Mouse (Mus musculus): ENCODE measurements at regions not wholly inside any gene's neighbourhood (a gene's known extent, or its start where the extent isn't known, plus 50 kb on each side); places are given as distances from the start of the nearest gene placed in this dataset.
"Not testable (repeated sequence)": the region's sequence is repeated elsewhere in the genome, so short reads cannot be mapped to it uniquely, and the experiment has no call there.

DNA sequence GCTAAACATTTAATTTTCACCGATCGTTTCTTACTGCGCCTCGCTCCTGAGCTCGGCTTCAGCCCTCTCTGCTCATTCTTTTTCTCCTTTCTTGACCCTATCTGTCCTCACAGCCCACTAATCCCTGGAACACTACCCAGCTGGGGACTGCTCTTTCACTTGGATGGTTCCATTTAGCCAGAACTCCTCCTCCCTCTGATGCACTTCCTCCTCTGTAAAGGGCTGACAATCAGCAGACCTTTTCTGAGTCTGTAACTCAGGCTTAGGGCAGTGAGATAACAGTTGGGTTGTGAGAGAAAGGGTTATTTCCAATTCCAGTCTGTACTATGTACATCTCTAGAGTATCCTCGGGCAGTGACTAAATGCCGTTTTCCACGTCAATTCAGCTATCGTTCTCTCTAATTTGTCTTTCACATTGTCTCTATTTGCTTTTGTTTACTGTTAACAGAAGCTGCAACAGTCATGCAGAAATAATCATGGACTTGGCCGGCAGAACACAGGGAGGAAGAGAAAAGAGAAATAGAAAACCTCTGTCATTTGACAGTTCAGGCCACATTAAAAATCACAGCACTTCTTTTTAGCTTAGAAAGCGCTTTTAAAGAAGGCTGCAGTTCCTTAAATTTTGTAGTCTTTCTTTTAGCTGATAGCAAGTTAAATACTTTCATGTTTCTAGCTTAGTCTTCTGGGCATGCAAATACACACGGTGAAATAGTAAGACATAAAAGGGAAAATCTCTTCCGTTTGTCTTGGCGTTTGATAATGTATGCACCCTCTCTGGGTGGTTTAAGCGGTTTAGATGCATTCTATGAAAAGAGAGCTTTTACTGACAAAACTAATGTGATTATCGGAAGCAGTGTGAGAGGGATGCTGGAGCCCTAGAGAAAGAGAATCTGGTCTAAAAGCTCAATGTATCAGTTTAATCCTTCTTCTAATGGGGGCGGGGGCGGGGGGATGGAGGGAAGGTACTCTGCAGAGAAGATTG lies 94.7 kb upstream of the Fam181b start:
- Histone ChIP-seq H3K27me3 (ENCODE audit: control insufficient read depth, insufficient read depth, low read length) (peaks cover 3% of the 10 kb centered on the region), H3K4me2 (ENCODE audit: low read length) (peak overlapping the region; percentile 45), H3K36me3 (ENCODE audit: control insufficient read depth, insufficient read depth, low read length) (no peaks in the 10 kb centered on the region), H3K9ac (replicated peaks; ENCODE audit: low read length) (peak overlapping the region; percentile 34; the same call in 1 of the 2 replicates), H3K4me3 (replicated peaks; ENCODE audit: low read depth, low read length) (peak overlapping the region; percentile 14), H3K9me3 (ENCODE audit: control insufficient read depth, low read length) (no peaks in the 10 kb centered on the region), H3K27ac (replicated peaks; ENCODE audit: low read depth, low read length) (peak overlapping the region; percentile 26), H3K4me1 (ENCODE audit: control insufficient read depth, insufficient read depth, low read length) (0 out of 2 replicates have a peak, but pooled peaks cover 7% of the 10 kb centered on the region)
- peak; percentile 70 for DNase-seq
- ATAC-seq (ENCODE audit: low FRiP score, low TSS enrichment): peak; percentile 86
- WGBS: 3% methylated on average over 18 of the region's 18 CpGs

DNA sequence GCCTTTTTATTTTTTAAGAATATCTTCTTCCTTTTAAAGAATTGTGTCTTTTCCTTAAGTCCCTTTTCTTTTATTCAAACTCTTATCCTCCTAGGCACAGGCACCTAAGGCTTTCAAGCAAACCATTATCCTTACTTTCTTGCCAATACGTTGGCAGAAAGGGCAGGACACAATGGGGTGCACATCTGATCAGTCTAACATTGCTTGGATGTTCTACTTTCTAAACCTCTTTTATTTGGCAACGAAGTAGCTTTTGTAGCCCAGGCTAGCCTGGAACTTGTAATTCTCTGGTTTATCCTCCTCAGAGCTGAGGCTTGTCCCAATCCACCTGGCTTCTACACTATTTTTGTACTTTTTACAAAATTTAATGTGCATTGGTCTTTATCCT lies 94.0 kb upstream of the Fam181b start:
- 14% methylated on average over 2 of the region's 2 CpGs for WGBS
- no peak overlapping the region for H3K9ac ChIP-seq (replicated peaks; ENCODE audit: low read length)
- no peak overlapping the region for H3K4me3 ChIP-seq (replicated peaks; ENCODE audit: low read depth, low read length)
- H3K4me2 ChIP-seq (ENCODE audit: low read length): peak overlapping the region; percentile 45
- H3K9me3 ChIP-seq (ENCODE audit: control insufficient read depth, low read length): no peaks in the 10 kb centered on the region
- no peaks in the 10 kb centered on the region for H3K36me3 ChIP-seq (ENCODE audit: control insufficient read depth, insufficient read depth, low read length)
- DNase-seq (peak; percentile 28), ATAC-seq (ENCODE audit: low FRiP score, low TSS enrichment) (no peak)
- peaks cover 3% of the 10 kb centered on the region for H3K27me3 ChIP-seq (ENCODE audit: control insufficient read depth, insufficient read depth, low read length)
- H3K27ac ChIP-seq (replicated peaks; ENCODE audit: low read depth, low read length): 0 out of 2 replicates have a peak overlapping the region, but pooled peaks have one; percentile 26
- H3K4me1 ChIP-seq (ENCODE audit: control insufficient read depth, insufficient read depth, low read length): 0 out of 2 replicates have a peak, but pooled peaks cover 7% of the 10 kb centered on the region

DNA sequence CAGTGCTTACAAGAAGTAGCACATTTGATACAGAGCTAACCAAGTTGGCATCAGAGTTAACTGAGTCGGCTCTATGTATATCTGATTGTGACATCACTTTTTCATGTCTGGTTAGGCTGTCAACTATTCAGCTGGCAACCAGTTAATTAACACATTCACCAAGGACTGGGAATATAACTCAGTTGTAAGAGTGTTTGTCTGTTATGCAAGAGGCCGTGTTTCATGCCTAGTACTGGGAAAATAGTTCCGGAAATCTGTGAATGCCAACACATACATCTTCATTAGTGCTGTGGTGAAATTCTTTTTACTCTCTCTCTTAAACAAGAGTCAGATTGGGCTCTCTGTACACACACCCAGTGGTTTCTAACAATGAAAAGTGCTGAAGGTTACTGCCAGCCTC lies 80.8 kb upstream of the Fam181b start:
- Histone ChIP-seq H3K36me3 (ENCODE audit: control insufficient read depth, insufficient read depth, low read length) (no peaks in the 10 kb centered on the region), H3K9me3 (ENCODE audit: control insufficient read depth, low read length) (no peaks in the 10 kb centered on the region), H3K4me2 (ENCODE audit: low read length) (no peak overlapping the region), H3K27ac (replicated peaks; ENCODE audit: low read depth, low read length) (no peak overlapping the region), H3K27me3 (ENCODE audit: control insufficient read depth, insufficient read depth, low read length) (no peaks in the 10 kb centered on the region), H3K4me3 (replicated peaks; ENCODE audit: low read depth, low read length) (no peak overlapping the region), H3K4me1 (ENCODE audit: control insufficient read depth, insufficient read depth, low read length) (no peaks in the 10 kb centered on the region), H3K9ac (replicated peaks; ENCODE audit: low read length) (no peak overlapping the region)
- DNase-seq (no peak), ATAC-seq (ENCODE audit: low FRiP score, low TSS enrichment) (no peak)
- 77% methylated on average over 3 of the region's 3 CpGs for WGBS

DNA sequence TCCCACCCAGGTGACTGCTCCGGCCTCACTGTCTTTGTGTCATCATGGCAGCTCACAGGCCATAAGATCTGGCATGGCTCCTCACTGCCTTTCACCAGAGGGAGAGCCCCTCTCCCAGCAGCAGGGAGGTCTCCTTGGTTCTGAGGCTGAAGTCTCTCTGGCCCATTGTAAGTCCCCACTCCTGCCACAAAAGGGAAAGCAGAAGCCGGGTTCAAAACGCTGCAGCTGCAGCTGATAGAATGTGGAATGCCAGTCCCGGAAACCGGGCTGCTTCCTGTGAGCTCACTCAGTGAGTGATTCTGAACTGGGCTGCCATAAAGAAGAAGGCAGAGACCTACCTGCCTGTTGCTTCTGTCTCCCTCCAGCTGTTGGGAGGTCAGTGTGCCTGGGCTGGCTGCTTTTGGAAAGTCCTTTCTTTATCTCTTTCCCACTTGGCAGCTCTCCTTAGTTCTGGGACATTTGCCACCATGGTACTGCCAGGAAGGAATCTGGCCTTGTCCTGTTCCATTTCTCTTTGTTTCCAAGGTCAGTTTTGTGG lies 72.9 kb upstream of the Fam181b start:
- not testable (repeated sequence) for DNase-seq; H3K36me3 ChIP-seq (ENCODE audit: control insufficient read depth, insufficient read depth, low read length); H3K27me3 ChIP-seq (ENCODE audit: control insufficient read depth, insufficient read depth, low read length); H3K9me3 ChIP-seq (ENCODE audit: control insufficient read depth, low read length); H3K4me2 ChIP-seq (ENCODE audit: low read length); H3K9ac ChIP-seq (replicated peaks; ENCODE audit: low read length); H3K4me3 ChIP-seq (replicated peaks; ENCODE audit: low read depth, low read length); H3K27ac ChIP-seq (replicated peaks; ENCODE audit: low read depth, low read length); H3K4me1 ChIP-seq (ENCODE audit: control insufficient read depth, insufficient read depth, low read length)
- peak; percentile 69; the same call in 1 of the 2 replicates for ATAC-seq (ENCODE audit: low FRiP score, low TSS enrichment)
- 18% methylated on average over 5 of the region's 5 CpGs for WGBS

DNA sequence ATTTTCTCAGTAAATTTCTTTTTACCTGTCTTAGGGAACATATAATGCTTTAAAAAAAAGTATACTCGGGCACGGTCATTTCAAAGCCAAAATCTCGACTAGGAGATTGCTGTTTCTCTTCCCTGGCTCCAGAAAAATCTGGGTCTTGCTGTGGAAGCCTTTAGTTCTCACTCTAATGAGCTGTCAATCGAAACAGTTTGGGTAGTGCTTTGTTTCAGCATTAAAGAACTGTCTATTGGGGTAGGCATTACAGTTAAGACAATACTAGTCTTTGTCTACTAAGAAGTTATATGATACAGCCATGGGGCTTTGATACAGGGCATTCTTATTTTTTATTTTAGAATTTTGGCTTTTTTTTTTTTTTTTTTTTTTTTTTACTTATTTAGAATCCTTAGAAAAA lies 71.9 kb upstream of the Fam181b start:
- no peak for DNase-seq
- Histone ChIP-seq H3K27me3 (ENCODE audit: control insufficient read depth, insufficient read depth, low read length) (no peaks in the 10 kb centered on the region), H3K4me1 (ENCODE audit: control insufficient read depth, insufficient read depth, low read length) (no peaks in the 10 kb centered on the region), H3K36me3 (ENCODE audit: control insufficient read depth, insufficient read depth, low read length) (no peaks in the 10 kb centered on the region), H3K4me3 (replicated peaks; ENCODE audit: low read depth, low read length) (no peak overlapping the region), H3K9me3 (ENCODE audit: control insufficient read depth, low read length) (no peaks in the 10 kb centered on the region), H3K9ac (replicated peaks; ENCODE audit: low read length) (no peak overlapping the region), H3K4me2 (ENCODE audit: low read length) (no peak overlapping the region), H3K27ac (replicated peaks; ENCODE audit: low read depth, low read length) (no peak overlapping the region)
- WGBS: 38% methylated on average over 4 of the region's 4 CpGs
- ATAC-seq (ENCODE audit: low FRiP score, low TSS enrichment): no peak

DNA sequence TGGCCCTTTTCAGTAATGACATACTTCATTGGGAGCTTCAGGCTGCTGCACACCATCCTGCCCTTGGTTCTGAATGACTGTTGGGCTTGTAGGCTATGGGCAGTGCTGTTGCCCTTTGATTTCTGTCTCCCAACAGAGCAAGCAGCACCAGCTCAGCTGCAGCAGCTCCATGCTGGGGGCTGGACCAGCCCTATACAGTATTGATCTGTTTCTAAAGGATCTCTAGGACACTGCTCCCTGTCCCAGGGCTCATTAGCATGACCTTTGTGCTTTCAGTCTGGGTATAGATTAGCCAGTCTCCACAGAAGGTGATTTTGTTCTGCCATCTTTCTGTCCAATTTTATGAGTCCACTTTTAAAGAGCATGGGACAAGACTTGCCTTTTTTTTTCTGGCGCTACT lies 60.3 kb upstream of the Fam181b start:
- WGBS: 93% methylated on average over 1 of the region's 1 CpGs
- no peak overlapping the region for H3K27ac ChIP-seq (replicated peaks; ENCODE audit: low read depth, low read length)
- ATAC-seq (ENCODE audit: low FRiP score, low TSS enrichment): no peak

DNA sequence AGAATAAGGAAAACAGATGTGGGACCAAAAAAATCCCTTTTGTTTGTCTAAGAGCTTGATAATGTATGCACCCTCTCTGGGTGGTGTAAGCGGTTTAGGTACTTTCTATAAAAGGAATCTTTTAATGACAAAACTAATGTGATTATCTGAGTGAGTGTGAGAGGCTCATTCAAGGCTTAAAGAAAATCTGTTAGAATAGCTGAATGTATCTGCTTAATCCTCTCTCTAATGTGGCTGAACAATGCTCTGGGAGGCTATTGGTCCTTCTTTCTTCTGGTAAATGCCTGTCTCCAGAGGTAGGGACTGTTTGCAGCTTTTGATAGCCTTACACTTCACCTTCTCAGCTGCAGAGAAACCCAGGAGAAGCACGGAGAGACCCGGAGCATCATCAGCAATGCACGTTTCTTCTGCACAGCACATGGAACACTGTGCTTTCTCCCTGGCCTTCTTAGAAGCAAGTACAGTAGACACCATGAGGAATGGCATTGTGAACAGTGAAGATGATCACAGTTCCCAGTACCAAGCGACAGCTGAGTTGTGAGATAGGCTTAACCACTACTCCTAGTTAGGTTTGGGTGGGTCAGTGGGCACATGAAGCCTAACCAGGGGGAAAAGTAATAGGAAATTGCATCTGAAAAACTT lies 56.1 kb upstream of the Fam181b start:
- H3K9me3 ChIP-seq (ENCODE audit: control insufficient read depth, low read length): no peaks in the 10 kb centered on the region
- no peak overlapping the region for H3K4me3 ChIP-seq (replicated peaks; ENCODE audit: low read depth, low read length)
- H3K27me3 ChIP-seq (ENCODE audit: control insufficient read depth, insufficient read depth, low read length): no peaks in the 10 kb centered on the region
- 9% methylated on average over 5 of the region's 5 CpGs for WGBS
- H3K9ac ChIP-seq (replicated peaks; ENCODE audit: low read length): no peak overlapping the region
- H3K4me1 ChIP-seq (ENCODE audit: control insufficient read depth, insufficient read depth, low read length): peaks cover 11% of the 10 kb centered on the region
- ATAC-seq (ENCODE audit: low FRiP score, low TSS enrichment): peak; percentile 62; the same call in 1 of the 2 replicates
- H3K27ac ChIP-seq (replicated peaks; ENCODE audit: low read depth, low read length): no peak overlapping the region
- no peak overlapping the region for H3K4me2 ChIP-seq (ENCODE audit: low read length)
- no peaks in the 10 kb centered on the region for H3K36me3 ChIP-seq (ENCODE audit: control insufficient read depth, insufficient read depth, low read length)
- peak; percentile 47 for DNase-seq

More for the DNA sequence above, 60.3 kb upstream of the Fam181b start:
- Histone ChIP-seq H3K9me3 (ENCODE audit: control insufficient read depth, low read length) (no peaks in the 10 kb centered on the region), H3K4me2 (ENCODE audit: low read length) (no peak overlapping the region), H3K4me3 (replicated peaks; ENCODE audit: low read depth, low read length) (no peak overlapping the region), H3K27me3 (ENCODE audit: control insufficient read depth, insufficient read depth, low read length) (no peaks in the 10 kb centered on the region), H3K4me1 (ENCODE audit: control insufficient read depth, insufficient read depth, low read length) (peaks cover 9% of the 10 kb centered on the region), H3K36me3 (ENCODE audit: control insufficient read depth, insufficient read depth, low read length) (no peaks in the 10 kb centered on the region), H3K9ac (replicated peaks; ENCODE audit: low read length) (no peak overlapping the region)
- no peak for DNase-seq

DNA sequence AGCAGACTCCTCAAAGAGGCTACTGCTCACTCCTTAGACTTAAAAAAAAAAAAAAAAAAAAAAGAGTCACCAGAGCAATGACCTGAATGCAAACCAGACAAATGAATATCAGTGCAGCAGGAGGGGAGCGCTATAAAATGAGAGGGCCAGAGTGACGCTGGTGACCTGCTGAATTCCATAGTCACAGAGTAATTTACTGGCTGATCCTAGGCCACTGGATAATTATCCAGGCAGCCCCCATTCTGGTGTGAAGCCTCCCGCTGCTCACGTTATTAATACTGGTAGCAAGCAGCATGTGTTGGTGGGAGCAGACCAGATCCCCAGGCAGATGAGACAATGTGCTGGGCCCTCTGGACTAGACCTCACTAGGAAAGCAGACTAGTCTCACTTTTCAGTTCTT lies 53.4 kb upstream of the Fam181b start:
- no peak overlapping the region for H3K27ac ChIP-seq (replicated peaks; ENCODE audit: low read depth, low read length)
- ATAC-seq (ENCODE audit: low FRiP score, low TSS enrichment): no peak
- no peak for DNase-seq
- H3K4me3 ChIP-seq (replicated peaks; ENCODE audit: low read depth, low read length): no peak overlapping the region
- peaks cover 2% of the 10 kb centered on the region; the same call in 1 of the 2 replicates for H3K9me3 ChIP-seq (ENCODE audit: control insufficient read depth, low read length)
- no peaks in the 10 kb centered on the region for H3K27me3 ChIP-seq (ENCODE audit: control insufficient read depth, insufficient read depth, low read length)
- H3K9ac ChIP-seq (replicated peaks; ENCODE audit: low read length): no peak overlapping the region
- 29% methylated on average over 4 of the region's 4 CpGs for WGBS
- no peak overlapping the region for H3K4me2 ChIP-seq (ENCODE audit: low read length)
- no peaks in the 10 kb centered on the region for H3K36me3 ChIP-seq (ENCODE audit: control insufficient read depth, insufficient read depth, low read length)
- H3K4me1 ChIP-seq (ENCODE audit: control insufficient read depth, insufficient read depth, low read length): peaks cover 11% of the 10 kb centered on the region

Data from midbrain, embryonic 14.5 days (tissue).